Mouse (Mus musculus) cortical plate, adult 2 months (tissue): Measurements from ENCODE around the gene Coq10a.

Experiments
- CTCF ChIP-seq: fragments of 200-500 bp; IDR thresholded peaks from 2 replicates; pipeline ENCODE4 v1.5.1; 2011; ENCODE audit warnings: mild to moderate bottlenecking, control low read depth, low read length; ENCODE audit not compliant: insufficient read depth; ENCODE audit errors: extremely low read depth
- POLR2A ChIP-seq: fragments of 200-500 bp; IDR thresholded peaks from 2 replicates; pipeline ENCODE4 v1.6.1; 2011; ENCODE audit warnings: mild to moderate bottlenecking, low read length, control low read depth; ENCODE audit not compliant: insufficient read depth; ENCODE audit errors: extremely low read depth

DNA sequence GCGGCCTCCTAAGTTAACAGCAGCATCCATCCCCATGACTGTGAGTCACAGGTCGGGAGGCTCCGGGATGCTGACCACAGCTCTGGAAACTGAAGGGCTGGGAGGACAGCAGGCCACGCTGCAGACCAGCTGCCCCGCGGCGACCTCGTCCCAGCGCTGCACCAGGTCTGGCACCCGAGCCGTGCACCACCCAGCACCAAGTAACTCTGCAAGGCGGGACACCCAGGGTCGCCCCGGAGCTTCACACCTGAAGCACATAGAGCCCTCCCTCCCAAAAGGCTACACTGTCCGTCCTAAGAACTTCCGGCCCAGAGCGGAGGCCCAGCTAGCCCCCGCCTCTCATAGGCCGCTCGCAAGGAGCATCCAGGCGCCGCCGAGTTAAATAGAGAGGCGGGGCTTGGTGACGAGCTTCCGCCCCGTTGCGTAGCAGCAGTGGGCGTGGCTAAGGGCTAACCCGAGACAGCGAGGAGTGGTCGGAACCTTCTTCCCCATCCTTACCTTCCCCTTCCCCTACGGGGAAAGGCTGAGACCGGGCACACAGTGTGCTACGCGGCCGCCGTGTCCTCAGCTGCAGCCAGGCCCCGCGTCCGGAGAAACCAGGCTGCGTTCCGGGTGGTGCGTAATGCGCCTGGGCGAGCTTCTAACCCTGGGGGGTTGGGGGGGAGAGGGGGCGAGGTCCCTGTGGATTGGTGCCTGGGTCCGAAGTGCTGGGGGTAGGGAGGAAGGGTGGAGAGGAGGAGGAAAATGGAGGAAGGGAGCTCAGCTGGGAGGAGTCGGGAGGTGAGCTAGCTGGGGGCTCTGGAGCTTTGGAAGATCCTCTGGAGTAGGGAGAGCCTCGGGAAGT is 42.6 kb upstream of the Coq10a start, which contains the start of the genes Nabp2 and Rnf41:
- TF ChIP-seq CTCF: no peak
- peak; percentile 96 for TF ChIP-seq POLR2A
